Mouse (Mus musculus) hematopoietic multipotent progenitor cell, adult 10-12 weeks (in vitro differentiated cells): ENCODE data around the gene Ociad2. TPM values are rescaled to one million over a fixed set of nuclear protein-coding genes. Genes with fewer than 3 reads are reported as not detected.

Source experiments
- polyA plus RNA-seq: library from polyadenylated mRNA; stranded (reverse); fragments of >175 nt; gene quantifications from 2 replicates; pipeline ENCODE4 v1.2.3, GENCODE M21; 2012; ENCODE audit warnings: low replicate concordance

The Ociad2 gene
- not detected in 2 replicates for polyA plus RNA-seq

GRCm38 (mm10) chr5:73340723-73341235 is at the start of gene Ociad2:
TSS of gene Ociad2 (minus strand) at chr5:73341028.

GRCm38 (mm10) chr5:73292502-73293457 is 48.0 kb downstream of the Ociad2 start, which contains the start of gene Ociad1:
TSS of gene Ociad1 (plus strand) at chr5:73292784.

Other genes starting within 250 kb of the Ociad2 start
- 142 and 166 TPM in 2 replicates for gene Fryl, start 84.4 kb downstream of the Ociad2 start, polyA plus RNA-seq
- 17.3 and 108 TPM in 2 replicates for gene Ociad1, start 48.2 kb downstream of the Ociad2 start, polyA plus RNA-seq
- gene Cwh43, start 65.0 kb upstream of the Ociad2 start, polyA plus RNA-seq = not detected in 2 replicates
- 7.2 and 14.5 TPM in 2 replicates for gene Dcun1d4, start 140.0 kb upstream of the Ociad2 start, polyA plus RNA-seq